Mouse (Mus musculus): ENCODE data around the gene Vmn1r198. TPM values are rescaled to one million over a fixed set of nuclear protein-coding genes. Genes with fewer than 3 reads are reported as not detected.

Gene Vmn1r198
- polyA plus RNA-seq, 1 experiment from 2014 or later: not detected

DNA sequence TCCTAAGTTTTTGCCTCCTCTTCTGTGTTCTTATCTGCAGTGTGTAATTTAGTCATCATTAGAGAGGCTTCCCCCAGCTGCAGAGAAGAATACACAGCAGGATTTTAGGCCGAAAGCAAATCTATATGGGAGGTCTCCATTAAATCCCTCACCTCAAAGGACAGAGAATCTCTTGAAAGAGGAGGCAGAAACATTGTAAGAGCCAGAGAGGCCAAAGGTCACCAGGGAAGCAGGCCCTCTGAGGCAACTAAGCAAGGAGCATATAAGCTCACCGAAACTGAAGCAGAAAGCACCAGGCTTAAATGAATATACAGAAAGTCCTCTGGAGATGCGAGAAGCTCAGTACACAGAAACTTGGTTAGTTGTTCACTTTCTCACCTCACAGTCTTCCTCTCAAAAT is 39.9 kb downstream of the Vmn1r198 start, which contains the start of gene Vmn1r200:
Vmn1r200 (plus strand) TSS at position 301 of the 400 bp plus-strand sequence.
- 27% methylated on average over 3 of the region's 3 CpGs for WGBS

DNA sequence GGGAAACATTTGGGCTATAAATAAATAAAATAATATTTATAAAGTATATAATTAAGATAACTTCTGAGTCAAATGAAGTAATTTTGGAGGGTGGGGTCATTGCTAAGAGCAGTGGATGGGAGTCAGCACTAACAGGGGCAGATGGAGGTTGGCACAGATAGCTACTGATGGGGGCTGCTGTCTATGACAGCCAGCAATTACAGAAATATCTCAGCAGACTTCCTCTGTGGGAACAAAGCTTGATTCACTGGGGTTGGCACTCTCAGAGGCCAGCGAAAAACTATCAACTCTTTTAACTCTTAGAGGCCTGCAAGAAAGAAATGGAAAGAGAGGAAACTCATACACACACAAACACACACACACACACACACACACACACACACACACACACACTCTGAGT is 52.8 kb downstream of the Vmn1r198 start:
- ATAC-seq (ENCODE audit: low FRiP score, low read depth): no peak
- Histone ChIP-seq H3K4me1 (no peaks in the 10 kb centered on the region), H3K9me3 (peaks cover 24% of the 10 kb centered on the region), H3K9ac (no peak overlapping the region), H3K27me3 (no peaks in the 10 kb centered on the region), H3K27ac (no peak overlapping the region), H3K4me2 (replicated peaks) (no peak overlapping the region), H3K36me3 (no peaks in the 10 kb centered on the region), H3K4me3 (no peak overlapping the region)
- WGBS: 79% methylated on average over 1 of the region's 1 CpGs

More for the DNA sequence above, 39.9 kb downstream of the Vmn1r198 start, which contains the start of gene Vmn1r200:
- H3K4me2 ChIP-seq (replicated peaks): no peak within 1 kb of the TSS
- no peak within 1 kb of the TSS for H3K9ac ChIP-seq
- no peak for ATAC-seq (ENCODE audit: low FRiP score, low read depth)
- no peak within 1 kb of the TSS for H3K4me3 ChIP-seq
- no peaks in the 10 kb centered on the region for H3K27me3 ChIP-seq
- H3K4me1 ChIP-seq: no peaks in the 10 kb centered on the region
- H3K36me3 ChIP-seq: no peaks in the 10 kb centered on the region
- no peak within 1 kb of the TSS for H3K27ac ChIP-seq
- no peaks in the 10 kb centered on the region for H3K9me3 ChIP-seq

Other genes starting within 250 kb of the Vmn1r198 start
- gene Vmn1r189, start 244.5 kb upstream of the Vmn1r198 start, polyA plus RNA-seq (2015; fragmentation: Nextera tagmentation; extraction: Ambion mirVana): not detected in 2 replicates
- not detected in 2 replicates for gene Vmn1r191, start 166.4 kb upstream of the Vmn1r198 start, polyA plus RNA-seq (2015; fragmentation: Nextera tagmentation; extraction: Ambion mirVana)
- not detected in 2 replicates for gene Vmn1r192, start 159.2 kb upstream of the Vmn1r198 start, polyA plus RNA-seq (2015; fragmentation: Nextera tagmentation; extraction: Ambion mirVana)
- not detected in 2 replicates for gene Vmn1r193, start 127.2 kb upstream of the Vmn1r198 start, polyA plus RNA-seq (2015; fragmentation: Nextera tagmentation; extraction: Ambion mirVana)
- not detected in 2 replicates for gene Vmn1r194, start 106.1 kb upstream of the Vmn1r198 start, polyA plus RNA-seq (2015; fragmentation: Nextera tagmentation; extraction: Ambion mirVana)
- not detected in 2 replicates for gene Vmn1r195, start 79.8 kb upstream of the Vmn1r198 start, polyA plus RNA-seq (2015; fragmentation: Nextera tagmentation; extraction: Ambion mirVana)
- gene Vmn1r196, start 60.4 kb upstream of the Vmn1r198 start, polyA plus RNA-seq (2015; fragmentation: Nextera tagmentation; extraction: Ambion mirVana): not detected in 2 replicates
- not detected in 2 replicates for gene Vmn1r197, start 25.8 kb upstream of the Vmn1r198 start, polyA plus RNA-seq (2015; fragmentation: Nextera tagmentation; extraction: Ambion mirVana)
- gene Vmn1r199, start 29.5 kb downstream of the Vmn1r198 start, polyA plus RNA-seq (2015; fragmentation: Nextera tagmentation; extraction: Ambion mirVana): not detected in 2 replicates
- not detected in 2 replicates for gene Vmn1r200, start 40.0 kb downstream of the Vmn1r198 start, polyA plus RNA-seq (2015; fragmentation: Nextera tagmentation; extraction: Ambion mirVana)
- gene Vmn1r201, start 121.6 kb downstream of the Vmn1r198 start, polyA plus RNA-seq (2015; fragmentation: Nextera tagmentation; extraction: Ambion mirVana): not detected in 2 replicates
- gene Vmn1r202, start 155.0 kb downstream of the Vmn1r198 start, polyA plus RNA-seq (2015; fragmentation: Nextera tagmentation; extraction: Ambion mirVana): not detected in 2 replicates
- not detected in 2 replicates for gene Vmn1r203, start 167.8 kb downstream of the Vmn1r198 start, polyA plus RNA-seq (2015; fragmentation: Nextera tagmentation; extraction: Ambion mirVana)
- not detected in 2 replicates for gene Vmn1r204, start 202.8 kb downstream of the Vmn1r198 start, polyA plus RNA-seq (2015; fragmentation: Nextera tagmentation; extraction: Ambion mirVana)
- gene Vmn1r205, start 242.6 kb downstream of the Vmn1r198 start, polyA plus RNA-seq (2015; fragmentation: Nextera tagmentation; extraction: Ambion mirVana): not detected in 2 replicates

Measured in limb, embryonic 13.5 days (tissue).